Mouse (Mus musculus) lung, postnatal 14 days (tissue): ENCODE results near the gene Tnni2.
A peak's percentile ranks its signal among the peaks of the same experiment; 100 is the strongest.

Source experiments
- DNase-seq: peaks from one replicate; pipeline ENCODE4 v3.0.0; 2021

The Tnni2 gene

DNA sequence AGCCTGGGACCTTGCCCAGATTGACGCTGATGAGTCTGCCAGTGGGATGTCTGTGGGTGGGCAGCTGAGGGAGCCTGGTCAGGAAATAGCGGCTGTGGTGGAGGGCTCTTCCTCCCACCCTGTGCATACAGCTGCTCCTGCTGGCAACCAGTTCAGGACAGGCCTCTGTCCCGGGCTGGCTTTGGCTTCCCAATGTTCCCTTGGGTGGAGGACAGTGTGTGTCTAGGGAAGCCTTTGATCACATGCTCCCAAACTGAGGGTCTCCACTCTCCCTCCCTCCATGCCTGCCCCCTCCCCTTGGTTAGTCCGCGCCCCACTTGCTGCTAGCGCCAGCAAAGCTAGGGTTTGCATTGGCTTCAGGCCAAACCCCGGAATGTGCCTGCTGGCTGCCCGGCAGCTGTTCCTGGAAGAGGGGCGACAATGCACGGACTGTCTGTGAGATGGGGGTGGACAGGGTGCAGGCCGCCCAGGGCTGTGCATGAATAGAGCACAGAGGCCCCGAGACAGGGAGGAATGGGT is 11.4 kb upstream of the Tnni2 start:
- DNase-seq: peak; percentile 74

DNA sequence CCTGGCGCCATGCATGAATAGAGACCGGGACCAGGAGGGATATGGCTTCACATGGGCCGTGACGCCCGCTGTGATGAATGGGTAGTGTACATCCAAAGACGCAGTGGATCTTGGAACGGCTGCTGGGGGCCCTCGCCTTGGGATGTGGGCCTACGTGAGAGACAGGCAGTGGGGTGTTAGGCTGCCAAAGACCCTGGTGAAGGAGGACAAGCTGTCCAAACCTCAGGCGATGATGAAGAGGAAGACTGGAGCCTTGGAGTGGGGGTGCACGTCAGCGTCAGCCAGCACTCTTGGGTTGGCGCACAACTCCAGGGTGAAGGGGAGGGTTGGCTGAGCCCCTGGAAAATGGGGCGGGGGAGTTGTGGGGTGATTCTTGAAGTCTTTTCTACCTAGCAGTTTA is 10.5 kb upstream of the Tnni2 start:
- peak; percentile 43 for DNase-seq

- no peak for DNase-seq
These were observed 8.0 kb upstream of the Tnni2 start for GRCm38 (mm10) chr7:142433623-142434022.

GRCm38 (mm10) chr7:142434137-142434865 is 7.3 kb upstream of the Tnni2 start, which contains the start of gene Syt8:
Syt8 (plus strand) TSS chr7:142434850.
- DNase-seq: peak; percentile 49

- peak; percentile 85 for DNase-seq
These were observed 6.1 kb upstream of the Tnni2 start for GRCm38 (mm10) chr7:142435524-142435923.

DNA sequence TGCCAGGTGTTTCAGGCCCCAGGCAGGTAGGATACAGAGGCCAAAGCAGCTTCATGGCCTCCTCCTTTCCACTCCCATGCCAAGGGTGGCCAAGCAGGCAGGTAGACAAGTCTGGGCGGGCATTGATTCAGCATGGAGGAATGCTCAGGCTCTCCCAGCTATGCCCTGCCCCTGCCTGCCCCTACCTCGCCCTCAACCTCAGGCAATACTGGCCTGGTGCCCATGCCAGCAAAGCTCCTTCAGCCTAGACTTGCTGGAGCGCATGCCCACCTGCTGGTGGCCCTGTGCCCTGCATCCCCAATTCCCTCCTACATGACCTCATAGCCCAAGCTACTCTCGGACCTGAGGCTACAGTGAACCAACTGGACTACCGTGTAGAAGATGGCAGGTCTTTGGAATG is 4.3 kb upstream of the Tnni2 start:
- DNase-seq: peak; percentile 45

DNA sequence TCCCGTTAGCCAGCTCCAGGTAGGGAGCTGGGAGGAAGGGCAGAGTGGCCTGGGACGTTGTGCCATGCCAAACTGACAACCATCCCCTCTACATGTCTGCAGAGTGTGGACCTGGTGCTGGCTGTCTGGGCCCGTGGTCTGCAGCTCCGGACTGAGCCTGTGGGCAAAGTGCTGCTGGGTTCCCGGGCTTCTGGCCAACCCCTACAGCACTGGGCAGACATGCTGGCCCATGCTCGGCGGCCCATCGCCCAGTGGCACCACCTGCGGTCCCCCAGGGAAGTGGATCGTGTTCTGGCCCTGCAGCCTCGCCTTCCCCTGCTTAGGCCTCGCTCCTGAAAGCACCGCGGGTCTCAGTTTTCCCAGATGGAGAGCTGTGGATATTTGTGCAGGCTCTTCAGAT is 1.6 kb upstream of the Tnni2 start:
- DNase-seq: no peak

DNA sequence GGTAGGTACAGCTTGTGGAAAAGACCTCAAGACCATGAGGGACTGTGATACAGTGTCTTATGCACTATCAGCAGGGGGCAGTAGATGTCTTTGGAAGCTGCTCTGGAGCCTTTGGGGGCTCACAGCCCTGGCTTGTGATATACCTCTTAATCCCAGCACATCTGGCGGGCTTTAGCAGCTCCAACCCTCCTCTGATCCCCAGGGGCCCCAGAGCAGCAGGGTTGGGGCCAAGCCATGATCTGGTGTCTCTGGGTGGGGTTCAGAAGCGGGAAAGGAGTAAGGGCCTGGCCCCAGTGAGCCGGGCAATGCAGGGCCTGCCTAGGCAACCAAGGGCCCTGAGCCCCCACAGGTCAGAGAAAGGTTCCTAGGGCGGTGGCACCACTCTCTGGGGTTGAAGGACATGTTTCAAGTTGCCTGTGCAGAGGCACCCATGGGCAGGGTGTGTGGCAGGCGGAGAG is 922 bp upstream of the Tnni2 start:
- peak; percentile 65 for DNase-seq

DNA sequence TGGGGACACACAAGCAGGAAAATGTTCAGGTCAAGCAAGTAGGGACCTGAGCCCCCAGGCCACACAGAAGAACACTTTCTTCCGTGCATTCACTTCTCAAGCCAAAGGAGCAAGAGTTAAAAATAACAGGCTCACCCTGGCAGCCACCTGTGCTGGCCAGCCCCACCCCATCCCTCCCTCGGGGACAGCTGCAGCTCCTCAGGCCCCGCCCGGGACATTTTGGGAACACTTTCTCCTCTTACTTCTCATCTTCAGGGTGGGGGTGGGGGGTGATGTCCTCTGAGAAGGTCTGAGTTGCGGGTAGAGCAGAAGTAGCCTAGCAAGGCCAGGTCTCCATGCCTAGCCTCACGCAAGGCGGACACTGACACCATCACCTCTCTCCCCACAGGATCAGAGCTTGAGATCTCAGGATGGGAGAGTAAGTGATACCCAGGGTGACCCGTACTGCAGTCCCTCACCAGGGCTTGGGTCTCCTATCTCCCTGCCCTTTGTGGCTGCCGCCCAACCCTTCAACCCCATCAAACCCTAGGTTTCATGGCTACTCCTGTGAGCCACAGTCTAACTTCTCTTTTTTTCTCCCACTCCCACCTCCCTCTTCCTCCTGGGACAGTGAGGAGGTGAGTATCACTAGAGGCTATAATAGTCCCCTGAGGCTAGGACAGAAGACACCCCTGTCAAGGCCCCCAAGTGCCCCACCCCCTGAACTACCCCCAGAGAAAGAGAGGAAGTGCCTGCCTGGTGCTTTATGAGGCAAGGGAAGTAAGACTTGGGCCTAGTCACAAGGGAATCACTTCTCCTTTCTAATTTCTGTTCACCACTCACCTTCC is 686 bp downstream of the Tnni2 start:
- DNase-seq: no peak

DNA sequence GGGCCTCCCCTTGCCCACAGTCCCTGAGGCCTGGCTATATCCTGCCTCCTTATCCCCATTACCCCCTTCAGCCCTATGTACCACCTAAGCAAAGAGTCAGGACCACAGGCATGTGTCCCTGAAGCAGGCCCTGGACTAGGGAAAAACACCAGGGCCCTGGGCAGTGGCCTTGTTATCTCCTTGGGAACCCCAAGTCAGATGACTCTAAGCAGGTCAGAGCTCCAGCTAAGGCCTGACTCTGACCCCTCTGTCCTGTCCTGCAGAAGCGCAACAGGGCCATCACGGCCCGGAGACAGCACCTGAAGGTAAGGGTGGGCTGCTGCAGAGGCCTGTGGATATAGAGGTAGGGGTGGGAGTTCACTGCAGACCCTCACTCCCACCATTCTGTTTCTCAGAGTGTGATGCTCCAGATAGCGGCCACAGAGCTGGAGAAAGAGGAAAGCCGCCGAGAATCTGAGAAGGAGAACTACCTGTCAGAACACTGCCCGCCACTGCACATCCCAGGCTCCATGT is 1.4 kb downstream of the Tnni2 start:
- DNase-seq: no peak

DNA sequence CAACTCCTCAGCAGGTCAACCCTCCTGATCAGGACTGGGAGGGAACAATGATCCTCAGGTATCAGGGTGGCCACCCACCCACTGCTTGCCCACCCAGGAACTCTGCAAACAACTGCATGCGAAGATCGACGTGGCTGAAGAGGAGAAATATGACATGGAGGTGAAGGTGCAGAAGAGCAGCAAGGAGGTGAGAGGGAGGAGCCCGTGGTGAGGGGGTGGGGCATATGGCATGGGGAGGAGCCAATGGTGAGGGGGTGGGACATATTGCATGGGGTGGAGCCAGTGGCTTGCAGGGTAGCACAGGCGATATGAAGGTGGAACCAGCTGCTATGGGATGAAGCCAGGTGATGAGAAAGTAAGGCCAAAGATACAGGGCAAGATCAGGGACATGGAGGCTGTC is 1.9 kb downstream of the Tnni2 start:
- no peak for DNase-seq

GRCm38 (mm10) chr7:142444171-142444570 is 2.6 kb downstream of the Tnni2 start:
- no peak for DNase-seq

DNA sequence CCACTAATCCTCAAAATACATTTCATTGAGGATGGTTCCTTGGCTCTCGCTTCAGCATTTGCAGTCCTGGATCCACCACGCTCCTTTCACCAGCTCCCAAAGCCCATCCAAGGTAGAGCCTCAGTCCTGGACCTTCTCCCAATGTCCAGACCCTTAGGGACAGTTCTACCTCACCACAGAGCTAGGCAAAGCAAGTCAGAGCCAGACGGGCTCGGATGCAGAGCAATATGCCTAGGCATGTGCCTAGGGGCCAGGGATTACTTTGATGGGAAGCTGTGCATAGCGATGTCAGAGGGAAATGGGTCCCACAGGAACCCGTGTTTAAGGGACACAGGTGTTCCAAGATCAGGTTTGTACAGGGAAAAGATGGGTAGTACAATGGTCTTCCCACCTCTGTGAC is 3.7 kb downstream of the Tnni2 start:
- DNase-seq: no peak

DNA sequence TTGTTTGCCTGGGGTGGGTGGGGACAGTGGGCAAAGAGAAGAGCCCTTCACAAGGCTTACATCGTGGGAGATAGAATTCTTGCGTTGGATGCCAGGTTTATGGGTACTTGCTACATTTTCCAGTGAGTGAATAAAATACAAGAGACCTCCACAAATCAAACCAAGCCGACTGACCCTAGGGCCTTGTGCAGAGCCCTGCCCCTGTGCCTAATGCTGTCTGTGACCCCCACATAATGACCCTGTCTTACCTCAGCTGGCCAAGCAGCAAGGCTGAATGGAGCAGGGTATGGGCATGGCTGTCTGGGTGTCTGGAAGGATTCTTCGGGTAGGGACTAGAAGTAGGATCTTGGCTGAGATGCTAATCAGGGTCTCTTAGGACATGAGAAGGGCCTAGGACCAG is 4.7 kb downstream of the Tnni2 start:
- no peak for DNase-seq

DNA sequence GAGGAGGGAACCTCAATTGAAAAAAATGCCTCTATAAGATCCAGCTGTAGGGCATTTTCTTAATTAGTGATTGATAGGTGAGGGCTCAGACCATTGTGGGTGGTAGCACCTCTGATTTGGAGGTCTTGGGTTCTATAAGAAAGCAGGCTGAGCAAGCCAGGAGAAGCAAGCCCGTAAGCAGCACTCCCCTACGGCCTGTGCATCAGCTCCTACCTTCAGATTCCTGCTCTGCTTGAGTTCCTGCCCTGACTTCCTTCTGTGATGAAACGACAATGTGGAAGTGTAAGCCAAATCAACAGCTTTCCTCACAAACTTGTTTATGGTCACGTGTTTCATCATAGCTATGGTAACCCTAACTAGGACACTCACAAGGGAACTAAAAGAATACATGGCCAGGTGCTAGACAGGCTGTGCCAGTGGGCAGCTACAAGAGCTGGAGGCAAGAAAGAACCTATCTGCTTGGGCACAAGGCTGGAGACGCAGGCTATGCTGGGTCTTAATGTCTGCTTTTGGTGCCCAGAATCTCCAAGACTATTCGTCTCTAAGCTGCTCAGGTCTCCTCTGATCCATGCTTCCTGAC is 7.5 kb downstream of the Tnni2 start:
- no peak for DNase-seq

- DNase-seq: no peak
These were observed 13.1 kb downstream of the Tnni2 start for GRCm38 (mm10) chr7:142454706-142455105.

- DNase-seq: no peak
These were observed 13.6 kb downstream of the Tnni2 start for GRCm38 (mm10) chr7:142455251-142455650.

GRCm38 (mm10) chr7:142456806-142457205 is 15.2 kb downstream of the Tnni2 start:
- DNase-seq: no peak

DNA sequence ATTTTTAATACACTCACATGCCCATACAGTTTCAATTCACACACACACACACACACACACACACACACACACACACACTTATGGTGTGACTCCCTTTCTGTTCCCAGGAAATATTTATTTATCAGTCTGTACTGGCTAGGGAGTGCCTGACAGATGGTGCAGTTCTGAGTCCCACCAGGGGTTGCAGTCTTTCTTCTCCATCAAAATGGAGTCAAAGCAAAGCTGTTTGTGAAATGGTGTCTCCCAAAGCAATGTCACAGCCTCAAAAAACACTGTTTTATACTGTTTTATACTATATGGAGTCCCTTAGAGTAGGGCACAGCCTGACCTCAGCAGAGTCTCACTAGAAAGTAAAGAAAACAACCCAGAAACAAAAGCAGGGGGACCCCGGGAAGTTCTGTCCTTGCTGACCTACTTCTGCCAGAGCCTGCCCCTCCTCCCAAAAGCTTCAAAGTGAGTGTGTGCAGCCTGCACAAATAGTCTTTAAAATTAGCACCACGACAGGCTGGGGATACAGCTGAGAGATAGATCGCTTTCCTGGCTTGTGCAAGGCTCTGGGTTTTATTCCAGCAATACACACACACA is 15.7 kb downstream of the Tnni2 start:
- DNase-seq: no peak

DNA sequence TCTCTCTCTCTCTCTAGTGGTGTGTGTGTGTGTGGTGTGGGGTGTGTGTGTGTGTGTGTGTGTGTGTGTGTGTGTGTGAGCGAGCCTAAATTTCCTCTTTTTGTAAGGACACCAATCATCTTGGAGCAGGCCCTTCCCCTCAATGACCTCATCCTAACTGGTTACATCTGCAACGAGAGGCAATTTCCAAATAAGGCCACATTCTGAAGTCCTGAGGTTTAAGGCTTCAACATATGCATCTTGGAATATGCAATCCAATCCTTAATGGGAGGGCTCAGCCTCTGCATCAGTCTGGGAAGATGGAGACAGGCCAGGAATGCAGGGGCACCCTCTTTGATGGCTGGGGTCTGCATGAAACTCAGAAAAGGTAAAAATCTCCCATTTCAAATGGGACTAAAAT is 16.4 kb downstream of the Tnni2 start:
- no peak for DNase-seq

DNA sequence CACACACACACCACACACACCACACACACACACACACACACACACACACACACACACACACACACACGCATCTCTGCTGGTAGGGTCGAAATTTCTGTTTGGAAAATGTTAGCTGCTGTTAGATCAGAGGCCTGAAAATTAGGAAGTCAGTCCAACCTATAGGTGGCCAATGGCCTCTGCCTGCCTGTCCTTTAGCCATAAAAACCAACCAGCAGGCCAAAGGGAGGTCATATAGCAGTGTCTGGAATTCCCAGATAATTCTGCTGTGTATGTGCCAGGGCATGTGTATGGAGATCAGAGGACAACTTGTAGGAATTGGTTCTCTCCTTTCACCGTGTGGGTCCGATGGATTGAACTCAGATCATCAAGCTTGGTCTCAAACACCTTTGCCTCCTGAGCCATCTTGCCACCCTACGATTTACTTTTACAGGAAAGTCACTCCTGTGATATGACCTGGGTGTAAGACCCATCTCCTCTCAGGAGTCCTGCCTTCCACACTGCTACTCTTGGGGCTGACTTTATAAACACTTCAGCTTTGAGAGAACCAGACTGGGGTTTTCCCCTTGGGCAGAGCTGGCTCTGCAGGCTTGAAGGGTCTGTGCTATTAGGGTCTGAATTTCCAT is 17.2 kb downstream of the Tnni2 start:
- no peak for DNase-seq

- DNase-seq: no peak
These were observed 17.7 kb downstream of the Tnni2 start for GRCm38 (mm10) chr7:142459299-142459691.
